Mouse (Mus musculus): ENCODE results near the gene Scyl1.
A peak's percentile ranks its signal among the peaks of the same experiment; 100 is the strongest.

Scyl1 gene

DNA sequence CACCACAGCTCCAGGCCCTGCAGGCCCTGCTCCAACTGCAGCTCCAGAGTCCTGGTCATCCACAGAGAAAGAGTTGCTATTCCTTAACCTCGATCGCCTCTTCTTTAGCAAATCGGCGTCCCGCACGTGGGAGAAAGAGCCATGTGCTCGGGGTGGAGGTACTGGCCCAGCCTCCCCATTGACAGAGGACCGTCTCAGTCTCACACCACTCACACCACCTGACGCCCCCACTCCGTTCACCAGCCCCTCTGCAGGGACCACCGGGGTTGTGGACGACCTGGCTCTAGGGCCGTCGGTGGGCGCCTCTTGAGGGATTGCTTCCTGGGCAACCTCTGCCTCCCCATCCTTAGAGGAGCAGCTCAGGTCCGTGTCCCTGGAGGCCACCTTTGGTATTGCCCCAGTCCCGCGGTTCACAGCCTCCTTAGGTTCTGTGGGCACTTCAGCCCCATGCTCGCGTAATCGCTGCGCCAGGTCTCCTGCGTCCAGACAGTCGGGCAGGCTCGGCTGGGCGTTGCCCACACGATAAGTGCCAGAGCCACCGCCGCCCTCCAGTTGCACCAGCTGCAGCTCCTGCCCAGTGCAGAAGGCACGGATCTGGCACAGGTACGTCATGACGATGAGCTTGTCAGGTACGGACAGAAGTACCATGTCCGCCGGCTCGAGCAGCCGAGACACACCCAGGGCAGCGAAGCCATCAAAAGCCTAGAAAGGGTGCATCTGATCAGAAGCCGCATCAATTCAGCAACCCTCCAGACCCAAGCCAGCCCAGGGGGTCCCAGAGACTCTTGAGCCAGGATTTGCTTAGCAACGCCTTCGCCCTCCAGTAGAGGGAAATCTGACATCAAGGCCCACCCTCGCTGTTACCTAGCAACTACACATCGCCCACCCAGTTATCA, 55.2 kb downstream of the Scyl1 start:
- no peak for DNase-seq (ENCODE audit: low spot score)

DNA sequence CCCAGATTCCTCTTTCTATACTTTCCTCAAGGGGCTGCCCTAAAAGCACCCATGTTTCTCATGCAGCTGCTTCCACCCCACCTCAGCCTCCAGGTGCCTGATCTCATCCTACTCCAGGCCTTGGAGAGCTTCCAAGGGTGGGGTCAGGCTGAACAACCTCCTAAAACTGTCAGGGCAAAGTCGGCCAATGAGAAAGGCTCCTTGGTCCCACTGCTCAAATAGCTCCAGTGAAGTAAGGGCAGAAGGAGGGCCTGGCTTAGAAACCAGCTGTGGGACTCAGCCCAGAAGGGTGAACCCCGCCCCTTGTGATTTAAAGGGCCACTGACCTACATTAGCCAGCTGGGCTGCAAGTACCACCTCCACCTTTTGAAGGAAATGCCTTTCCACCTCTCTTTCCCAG, 57.5 kb downstream of the Scyl1 start:
- peak; percentile 61 for DNase-seq (ENCODE audit: low spot score)

DNA sequence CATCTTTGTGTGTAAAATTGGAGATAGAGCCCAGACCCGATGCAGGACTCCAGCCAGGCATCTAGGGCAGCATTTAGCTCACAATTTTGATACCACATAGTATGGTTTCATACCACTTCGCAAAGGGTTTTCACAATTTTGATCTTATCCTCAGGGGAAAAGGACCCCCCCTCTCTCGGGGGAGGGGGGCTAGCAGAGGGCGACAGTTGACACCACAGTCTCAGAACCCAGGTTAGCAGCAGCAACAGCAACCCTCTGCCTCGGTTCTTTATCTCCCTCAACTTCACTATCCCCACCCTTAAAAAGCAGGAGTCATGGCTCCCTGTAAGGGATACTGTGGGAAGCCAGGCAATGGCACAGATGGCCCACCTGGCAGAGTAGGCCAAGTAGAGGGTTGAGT, 58.0 kb downstream of the Scyl1 start:
- DNase-seq (ENCODE audit: low spot score), result no peak

DNA sequence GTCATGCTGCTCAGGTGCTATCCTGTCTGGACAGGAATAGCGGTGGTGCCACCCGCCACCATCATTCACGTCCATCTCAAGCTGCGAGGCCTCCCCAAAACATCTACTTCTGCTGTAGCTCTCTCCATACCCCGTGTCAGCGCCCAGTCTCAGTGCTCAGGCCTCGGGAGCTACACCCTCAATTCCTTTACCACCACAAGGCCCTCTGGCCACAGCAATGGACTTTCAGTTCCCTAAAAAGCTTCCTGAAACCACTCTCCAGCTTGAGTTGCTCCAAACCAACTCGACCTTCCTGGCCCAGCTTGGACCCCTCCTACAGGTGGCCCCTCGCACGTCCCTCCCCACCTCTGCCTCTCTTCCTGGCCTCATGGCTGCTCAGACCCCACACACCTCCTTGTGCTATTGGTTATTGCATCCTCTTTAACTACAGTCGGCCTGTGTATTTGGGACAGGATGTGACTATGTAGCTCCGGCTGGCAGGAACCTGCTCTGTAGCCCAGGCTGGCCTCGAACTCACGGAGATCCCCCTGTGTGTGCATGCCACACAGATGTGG, 59.2 kb downstream of the Scyl1 start:
- no peak for DNase-seq (ENCODE audit: low spot score)

DNA sequence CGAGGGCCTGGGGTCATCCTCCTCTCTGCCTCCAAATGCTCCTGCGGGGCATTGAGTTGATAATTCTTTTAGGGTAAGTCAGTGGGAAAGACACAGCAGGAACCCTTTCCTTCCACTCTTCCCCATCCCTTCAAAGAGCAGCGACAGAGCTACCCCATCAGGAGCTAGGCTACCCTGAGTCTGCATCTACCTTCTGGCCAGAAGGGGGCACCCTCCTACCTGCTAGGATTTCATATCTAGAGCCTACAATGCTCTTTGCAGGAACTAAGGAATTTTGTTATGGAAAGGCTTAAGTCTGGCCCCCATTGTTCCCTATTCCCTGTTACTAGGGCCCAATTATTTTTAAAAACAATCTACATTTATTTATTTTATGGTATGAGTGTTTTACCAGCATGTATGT, 60.0 kb downstream of the Scyl1 start:
- DNase-seq (ENCODE audit: low spot score), result no peak

DNA sequence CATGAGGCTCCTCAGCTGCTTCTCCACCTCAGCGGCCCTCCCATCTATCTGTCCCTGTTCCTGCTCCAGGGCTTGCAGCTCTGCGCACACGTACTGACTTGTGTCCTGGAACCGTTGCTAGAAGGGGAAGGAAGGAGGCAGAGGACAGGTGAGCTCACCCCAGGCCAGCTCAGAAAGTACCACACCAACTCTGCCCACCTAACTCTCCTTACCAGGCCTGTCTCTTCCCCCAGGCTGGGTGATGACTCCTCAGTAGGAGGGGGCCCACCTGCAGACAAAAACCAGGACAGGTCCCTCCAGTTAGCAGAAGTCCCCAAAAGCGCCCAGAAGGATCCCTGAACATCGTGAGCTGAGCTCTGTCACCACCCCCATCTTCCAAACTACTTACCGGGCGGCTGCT, 60.6 kb downstream of the Scyl1 start:
- DNase-seq (ENCODE audit: low spot score), result no peak

DNA sequence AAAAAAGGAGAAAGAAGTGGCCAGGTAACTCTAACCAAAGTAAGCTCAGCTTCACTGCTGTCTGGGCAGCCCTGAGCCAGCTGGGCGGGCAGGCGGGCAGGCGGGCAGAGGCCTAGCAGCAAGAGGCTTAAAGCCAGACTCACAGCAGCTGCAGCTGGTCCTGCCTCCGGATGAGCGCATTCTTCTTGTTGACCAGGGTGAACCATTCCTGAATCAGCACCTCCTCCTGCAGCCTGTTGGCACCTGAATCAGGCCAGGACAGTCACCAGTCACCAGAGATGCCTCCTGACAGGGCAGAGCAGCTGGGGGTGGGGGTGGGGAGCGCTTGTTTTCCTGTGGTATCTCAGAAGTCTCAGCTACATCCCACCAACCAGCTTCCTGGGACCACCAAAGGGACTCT, 61.2 kb downstream of the Scyl1 start:
- no peak for DNase-seq (ENCODE audit: low spot score)
